ENCODE assay signal across 8 mouse cellular contexts in genomic region chr10:110744686-110745639, GRCm38 (mm10). TPM values are rescaled to one million over a fixed set of nuclear protein-coding genes. Genes with fewer than 3 reads are reported as not detected.
DNase-seq lines count a peak whose midpoint lies in the region; ATAC-seq and TF ChIP-seq lines count a peak whose summit lies in the region.

Gene E2f7 (plus strand): TSS chr10:110745439.

- peak within 1 kb of the TSS; percentile 94 for H3K4me3 ChIP-seq in hindbrain, embryonic 15.5 days
- peak within 1 kb of the TSS; percentile 76 for H3K4me3 ChIP-seq in left cerebral cortex, adult 2 months

- WGBS in hindbrain, embryonic 15.5 days, result under 1% methylated on average over 74 of the region's 98 CpGs

- peak within 1 kb of the TSS; percentile 86 for H3K27ac ChIP-seq in hindbrain, embryonic 15.5 days (replicated peaks)
- H3K27ac ChIP-seq in left cerebral cortex, adult 2 months, result peak within 1 kb of the TSS; percentile 40; the same call in 1 of the 2 replicates

- ATAC-seq in hindbrain, embryonic 15.5 days (ENCODE audit: low FRiP score, low read depth), result peak; percentile 98
- ATAC-seq in megakaryocyte, adult 5-6 weeks (ENCODE audit: poor library complexity, severe bottlenecking), result peak; percentile 94

- peak; percentile 94 for DNase-seq in R1 (ENCODE audit: low read depth, low spot score)
- peak; percentile 98 for DNase-seq in cerebellum, postnatal 14 days
- DNase-seq in frontal cortex, postnatal 25 days (ENCODE audit: low spot score in 2 of 2), result peak; percentile 69 to 80
- DNase-seq in left cerebral cortex, adult 2 months (ENCODE audit: extremely low spot score in 1 of 2, low spot score in 2 of 2), result peak; percentile 90 to 92
- peak; percentile 85 to 88 for DNase-seq in right cerebral cortex, adult 2 months (ENCODE audit: low spot score in 2 of 2)
- DNase-seq in urinary bladder, postnatal 14 days (ENCODE audit: low spot score), result peak; percentile 90

- no peaks in the 10 kb centered on the region for H3K9me3 ChIP-seq in hindbrain, embryonic 15.5 days

- H3K36me3 ChIP-seq in hindbrain, embryonic 15.5 days, result no peaks in the 10 kb centered on the region

- H3K4me2 ChIP-seq in hindbrain, embryonic 15.5 days, result peak within 1 kb of the TSS; percentile 98

- H3K9ac ChIP-seq in hindbrain, embryonic 15.5 days, result peak within 1 kb of the TSS; percentile 94

- peaks cover 20% of the 10 kb centered on the region for H3K4me1 ChIP-seq in hindbrain, embryonic 15.5 days (replicated peaks)

- no peaks in the 10 kb centered on the region for H3K27me3 ChIP-seq in hindbrain, embryonic 15.5 days

- TF ChIP-seq CTCF in left cerebral cortex, adult 2 months (IDR thresholded peaks at IDR 0.05), result no peak

- intact Hi-C loops in left cerebral cortex, adult 2 months (cut with DNase I), result no loop called here

RNA-seq across cellular contexts. Expression of gene E2f7, which starts in this region (rescaled TPM):
- polyA plus RNA-seq in hindbrain, embryonic 15.5 days (2015; fragmentation: Nextera tagmentation; extraction: Ambion mirVana), result 6.7 and 9.3 TPM in 2 replicates
- total RNA-seq in left cerebral cortex, adult 2 months (2021), result under 1 TPM; 0.47 to 0.50 TPM
- total RNA-seq in megakaryocyte, adult 5-6 weeks (2015), result 13.3 and 16.5 TPM in 2 replicates
- total RNA-seq in megakaryocyte, adult 5-6 weeks (2017), result 10.6 and 13.0 TPM in 2 replicates

Comparison
In these comparisons a context has a peak if more than half of its experiments do, and no peak if none do; other contexts are left out.
1. Peak in every context shown above with its lines: DNase-seq, ATAC-seq, H3K4me3 ChIP-seq and H3K27ac ChIP-seq.
2. RNA of gene E2f7 (total RNA-seq): 10.6 to 16.5 TPM in megakaryocyte, adult 5-6 weeks; 0.47 to 0.50 TPM in left cerebral cortex, adult 2 months; every median in the first group is over 4 times any median in the second.
3. Peak in DNase-seq, H3K4me3 ChIP-seq and H3K27ac ChIP-seq in left cerebral cortex, adult 2 months; RNA of the gene not detected or under 1 TPM.